Mouse (Mus musculus) limb, embryonic 14.5 days (tissue): ENCODE results near the gene Gm20431. TPM values are rescaled to one million over a fixed set of nuclear protein-coding genes. Genes with fewer than 3 reads are reported as not detected.

Experiments
- ATAC-seq: fragments of 200-750 bp; cut with Nextera tagmentation; 2 replicates; pipeline ENCODE4 v1.8.0; 2017; ENCODE audit warnings: low read depth, moderate number of reproducible peaks, moderate TSS enrichment; ENCODE audit not compliant: low FRiP score
- DNase-seq: peaks from one replicate; pipeline ENCODE4 v3.0.0-alpha.2; 2015; ENCODE audit warnings: low spot score
- H3K27ac ChIP-seq: fragments of 300-500 bp; sonication (generic); replicated peaks from 2 replicates; pipeline ENCODE4 v1.5.1; 2014; ENCODE audit warnings: low read depth, mild to moderate bottlenecking, low read length, moderate library complexity, mixed read lengths
- H3K27me3 ChIP-seq: fragments of 300-500 bp; sonication (generic); 2 replicates; pipeline ENCODE4 v1.6.1; 2014; ENCODE audit warnings: low read length, mixed read lengths; ENCODE audit not compliant: control insufficient read depth, insufficient read depth
- H3K36me3 ChIP-seq: fragments of 300-500 bp; sonication (generic); 2 replicates; pipeline ENCODE4 v1.6.1; 2014; ENCODE audit warnings: mild to moderate bottlenecking, low read length, moderate library complexity, mixed read lengths; ENCODE audit not compliant: control insufficient read depth, insufficient read depth
- H3K4me1 ChIP-seq: fragments of 300-500 bp; sonication (generic); 2 replicates; pipeline ENCODE4 v1.6.1; 2014; ENCODE audit warnings: antibody characterized with exemption, low read length, mixed read lengths; ENCODE audit not compliant: control insufficient read depth, insufficient read depth
- H3K4me2 ChIP-seq: fragments of 300-500 bp; sonication (generic); replicated peaks from 2 replicates; pipeline ENCODE4 v1.6.1; 2014; ENCODE audit warnings: low read depth, mild to moderate bottlenecking, low read length, moderate library complexity; ENCODE audit not compliant: severe bottlenecking
- H3K4me3 ChIP-seq: fragments of 300-500 bp; sonication (generic); replicated peaks from 2 replicates; pipeline ENCODE4 v1.5.1; 2014; ENCODE audit warnings: low read length
- H3K9ac ChIP-seq: fragments of 300-500 bp; sonication (generic); 2 replicates; pipeline ENCODE4 v1.6.1; 2014; ENCODE audit warnings: mild to moderate bottlenecking, low read depth, low read length, moderate library complexity; ENCODE audit not compliant: severe bottlenecking
- H3K9me3 ChIP-seq: fragments of 300-500 bp; sonication (generic); 2 replicates; pipeline ENCODE4 v1.6.1; 2016; ENCODE audit warnings: low read length; ENCODE audit not compliant: control insufficient read depth
- POLR2A ChIP-seq: fragments of 200-500 bp; IDR thresholded peaks from 2 replicates; pipeline ENCODE4 v1.8.0; 2012; ENCODE audit warnings: inconsistent platforms, mild to moderate bottlenecking, moderate library complexity, borderline replicate concordance; ENCODE audit not compliant: insufficient read depth, insufficient read length; ENCODE audit errors: extremely low read depth
- WGBS: fragments of 180-500 bp; shearing (Covaris S2); extraction: QIAGEN DNeasy Blood & Tissue Kit; methylation state at CpG from one replicate; pipeline ENCODE4 v1.1.7; 2014; 5-methylcytosine and 5-hydroxymethylcytosine counted together
- polyA plus RNA-seq, 2 experiments: library from polyadenylated mRNA; depleted of rRNA in 1 of 2; stranded (reverse) in 1 of 2; unstranded in 1 of 2; fragments of >200 nt; fragmentation: Nextera tagmentation in 1 of 2; extraction: Ambion mirVana in 1 of 2; gene quantifications; 2 replicates each; pipeline versions ENCODE4 v1.2.1 to v1.2.3; 2012 to 2014

Gene Gm20431
- polyA plus RNA-seq, 2 experiments = 6.1 to 7.5 TPM

- no peak overlapping the region for H3K9ac ChIP-seq
- H3K4me1 ChIP-seq = peaks cover 12% of the 10 kb centered on the region
- H3K4me3 ChIP-seq = no peak overlapping the region
- 47% methylated on average over 5 of the region's 5 CpGs for WGBS
- no peak for TF ChIP-seq POLR2A
- H3K27me3 ChIP-seq = no peaks in the 10 kb centered on the region
- DNase-seq (no peak), ATAC-seq (no peak)
- no peak overlapping the region for H3K27ac ChIP-seq
- no peaks in the 10 kb centered on the region for H3K36me3 ChIP-seq
- H3K9me3 ChIP-seq = no peaks in the 10 kb centered on the region
- H3K4me2 ChIP-seq = no peak overlapping the region
Measured at GRCm38 (mm10) chr2:167578521-167578920, 82.8 kb downstream of the Gm20431 start.

GRCm38 (mm10) chr2:167577186-167577785 lies 84.0 kb downstream of the Gm20431 start:
- no peaks in the 10 kb centered on the region for H3K9me3 ChIP-seq
- no peak for TF ChIP-seq POLR2A
- no peak overlapping the region for H3K9ac ChIP-seq
- ATAC-seq (no peak), DNase-seq (no peak)
- H3K4me2 ChIP-seq = no peak overlapping the region
- no peak overlapping the region for H3K27ac ChIP-seq
- no peaks in the 10 kb centered on the region for H3K36me3 ChIP-seq
- H3K4me3 ChIP-seq = no peak overlapping the region
- no peaks in the 10 kb centered on the region for H3K27me3 ChIP-seq
- 61% methylated on average over 9 of the region's 9 CpGs for WGBS
- H3K4me1 ChIP-seq = 0 out of 2 replicates have a peak, but pooled peaks cover 4% of the 10 kb centered on the region

- Histone ChIP-seq H3K4me3 (no peak overlapping the region), H3K9me3 (no peaks in the 10 kb centered on the region), H3K4me2 (no peak overlapping the region), H3K9ac (no peak overlapping the region), H3K4me1 (peaks cover 1% of the 10 kb centered on the region; the same call in 1 of the 2 replicates), H3K36me3 (no peaks in the 10 kb centered on the region), H3K27me3 (no peaks in the 10 kb centered on the region), H3K27ac (no peak overlapping the region)
- ATAC-seq (no peak), DNase-seq (no peak)
- 78% methylated on average over 8 of the region's 8 CpGs for WGBS
- TF ChIP-seq POLR2A = no peak
Measured at GRCm38 (mm10) chr2:167576121-167576620, 85.1 kb downstream of the Gm20431 start.

DNA sequence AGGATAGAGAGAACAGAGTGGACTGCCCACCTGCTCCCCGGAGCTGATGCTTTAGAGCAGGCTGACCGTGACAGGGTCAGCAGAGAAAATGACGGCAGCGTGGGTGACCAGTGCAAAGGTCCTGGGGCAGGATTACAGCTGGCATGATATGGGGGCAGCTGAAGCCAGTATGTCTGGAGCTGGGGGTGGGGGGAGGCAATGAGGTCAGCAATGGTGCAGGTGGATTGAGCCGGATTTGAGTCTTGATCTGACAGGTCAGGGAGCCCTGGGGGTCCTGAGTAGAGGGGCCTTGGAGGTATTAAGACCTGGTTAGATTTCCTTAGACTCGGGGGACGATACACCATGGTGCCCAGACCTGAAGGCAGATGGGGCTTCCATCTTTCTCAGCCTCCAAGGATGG lies 85.7 kb downstream of the Gm20431 start:
- H3K4me2 ChIP-seq = no peak overlapping the region
- H3K9ac ChIP-seq = no peak overlapping the region
- no peaks in the 10 kb centered on the region for H3K9me3 ChIP-seq
- 91% methylated on average over 7 of the region's 7 CpGs for WGBS
- H3K4me3 ChIP-seq = no peak overlapping the region
- H3K27ac ChIP-seq = no peak overlapping the region
- ATAC-seq = no peak
- no peak for DNase-seq
- no peaks in the 10 kb centered on the region for H3K36me3 ChIP-seq
- H3K4me1 ChIP-seq = peaks cover 7% of the 10 kb centered on the region; the same call in 1 of the 2 replicates
- TF ChIP-seq POLR2A = no peak
- H3K27me3 ChIP-seq = no peaks in the 10 kb centered on the region

DNA sequence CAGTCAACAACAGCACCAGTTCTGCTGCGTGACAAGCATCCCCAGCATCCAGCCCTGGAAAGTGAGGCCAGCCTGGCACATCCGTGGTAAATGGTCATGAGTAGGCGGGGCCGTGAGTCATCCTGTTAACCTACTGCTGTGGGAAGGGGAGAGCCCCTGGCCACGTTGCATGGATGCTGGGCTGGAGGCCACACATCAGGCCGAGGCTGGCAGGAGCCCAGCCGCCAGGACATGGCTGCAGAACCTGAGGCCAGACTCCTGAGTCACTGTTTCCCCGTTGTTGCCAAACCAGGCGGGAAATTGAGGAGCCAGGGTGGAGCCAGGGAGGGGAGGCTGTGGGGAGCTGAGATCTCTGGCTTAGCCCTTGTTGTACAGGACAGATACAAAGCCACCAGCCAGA lies 86.5 kb downstream of the Gm20431 start:
- no peak for DNase-seq
- H3K9ac ChIP-seq = no peak overlapping the region
- no peak overlapping the region for H3K27ac ChIP-seq

More for the DNA sequence above, 86.5 kb downstream of the Gm20431 start:
- no peak overlapping the region for H3K4me2 ChIP-seq
- H3K4me1 ChIP-seq = peaks cover 13% of the 10 kb centered on the region; the same call in 1 of the 2 replicates
- TF ChIP-seq POLR2A = no peak
- no peaks in the 10 kb centered on the region for H3K9me3 ChIP-seq
- no peaks in the 10 kb centered on the region for H3K27me3 ChIP-seq
- 55% methylated on average over 9 of the region's 9 CpGs for WGBS
- ATAC-seq = no peak
- H3K4me3 ChIP-seq = no peak overlapping the region
- H3K36me3 ChIP-seq = no peaks in the 10 kb centered on the region
